Mouse (Mus musculus) G1E-ER4 (cell line): ENCODE measurements around the gene Casp2. TPM values are rescaled to one million over a fixed set of nuclear protein-coding genes. Genes with fewer than 3 reads are reported as not detected.

ENCODE experiments used
- GATA1 ChIP-seq: IDR thresholded peaks from one replicate; pipeline ENCODE4 v1.8.0; 2012; ENCODE audit warnings: low read length, inconsistent platforms
- polyA plus RNA-seq: library from polyadenylated mRNA; stranded (reverse); fragments of >175 nt; gene quantifications from 2 replicates; pipeline ENCODE4 v1.2.3, GENCODE M21; 2012

Gene Casp2
- polyA plus RNA-seq, 1 experiment = 6.7 TPM

DNA sequence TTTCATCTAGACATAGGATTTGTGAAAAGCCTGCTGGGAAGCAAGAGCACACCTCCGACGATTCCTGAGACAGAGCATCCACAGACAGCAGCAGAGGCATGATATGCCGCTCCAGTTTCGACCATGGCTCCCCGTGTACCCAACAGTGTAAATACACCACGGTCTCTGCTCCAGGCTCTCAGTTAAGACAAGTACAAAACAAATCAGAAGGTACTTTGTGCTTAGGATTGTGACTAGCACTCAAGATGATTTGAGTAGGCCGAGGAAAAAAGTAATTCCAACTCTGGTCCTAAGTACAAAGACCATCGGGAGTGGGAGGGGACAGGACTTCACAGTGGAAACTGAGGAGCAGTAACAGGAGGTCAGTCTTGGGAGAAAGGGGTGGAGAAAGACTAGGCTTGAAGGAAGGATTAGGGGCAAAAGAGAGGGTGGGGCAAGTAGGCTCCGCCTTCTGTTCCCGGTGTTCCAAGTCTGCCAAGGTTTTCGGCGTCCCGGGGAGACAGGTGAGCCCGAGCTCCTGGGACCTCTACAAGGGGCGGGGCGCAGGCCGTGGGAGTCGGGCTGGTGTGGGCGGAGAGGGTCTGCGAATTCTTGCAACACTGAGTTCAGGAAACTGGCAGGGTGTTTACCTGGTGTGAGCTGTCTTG is 3.1 kb upstream of the Casp2 start, which contains the start of gene Tmem139:
Gene Tmem139 (plus strand): TSS at position 447 of the 647 bp plus-strand sequence.
- no peak for TF ChIP-seq GATA1

DNA sequence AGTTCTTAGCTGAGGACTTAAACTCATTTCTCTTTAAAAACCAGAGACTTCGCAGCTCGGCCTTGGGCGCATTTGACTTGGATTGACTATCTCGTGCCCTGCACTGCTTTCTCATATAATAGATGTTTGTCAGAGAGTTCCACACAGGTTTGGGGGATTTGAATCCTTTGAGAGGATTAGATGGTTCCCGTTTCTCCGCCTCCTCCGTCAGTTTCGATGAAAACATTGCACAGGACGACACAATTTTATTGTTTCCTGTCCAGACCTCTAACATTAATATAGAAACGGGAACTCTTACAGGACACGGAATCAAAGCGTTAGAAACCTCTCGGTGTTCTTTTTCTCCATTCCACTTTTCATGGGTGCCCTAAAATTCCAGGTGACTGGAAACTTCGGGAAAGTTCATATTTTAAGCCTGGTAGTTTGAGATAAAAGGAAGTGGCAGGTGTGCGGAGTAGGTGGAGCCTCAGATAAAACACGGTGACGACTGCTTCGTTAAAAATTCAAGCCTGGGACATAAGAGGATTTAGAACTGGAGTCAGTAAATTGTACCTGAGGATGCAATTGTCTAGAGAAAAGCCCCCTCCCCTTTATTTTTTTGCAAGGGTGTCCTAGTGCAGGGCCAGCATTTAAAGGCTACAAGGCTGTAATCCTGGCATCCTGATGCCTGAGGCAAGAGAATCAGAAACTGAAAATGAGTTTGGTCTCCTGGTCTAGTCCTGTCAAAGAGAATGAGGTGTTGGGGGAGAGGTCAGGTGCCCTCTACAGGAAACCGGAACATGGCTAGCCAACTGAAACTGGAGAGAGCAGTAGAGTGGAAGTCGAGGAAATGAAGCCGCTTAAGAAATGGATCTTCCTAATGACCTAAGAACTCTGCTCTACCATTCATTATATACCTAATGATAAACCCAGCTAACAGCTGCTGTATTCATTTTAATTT is 876 bp downstream of the Casp2 start:
- TF ChIP-seq GATA1 = no peak

DNA sequence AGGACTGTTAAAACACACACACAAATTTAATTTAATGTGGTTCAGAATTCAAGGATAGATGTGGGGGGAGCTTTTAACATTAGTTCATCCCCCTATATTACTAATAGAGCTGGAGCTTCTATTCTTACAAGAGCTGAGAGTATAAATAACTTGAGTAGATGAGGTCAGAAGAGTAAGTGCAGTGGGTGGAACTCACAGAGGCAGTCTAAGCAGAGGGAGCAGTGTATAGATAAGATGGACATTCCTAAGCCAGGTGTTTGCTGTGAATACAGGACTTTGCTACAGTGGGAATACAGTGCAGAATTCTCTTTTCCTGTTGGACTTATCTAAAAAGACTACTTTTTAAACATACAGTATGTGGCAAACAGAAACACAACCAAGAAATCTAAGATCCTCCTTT is 6.0 kb downstream of the Casp2 start:
- no peak for TF ChIP-seq GATA1

DNA sequence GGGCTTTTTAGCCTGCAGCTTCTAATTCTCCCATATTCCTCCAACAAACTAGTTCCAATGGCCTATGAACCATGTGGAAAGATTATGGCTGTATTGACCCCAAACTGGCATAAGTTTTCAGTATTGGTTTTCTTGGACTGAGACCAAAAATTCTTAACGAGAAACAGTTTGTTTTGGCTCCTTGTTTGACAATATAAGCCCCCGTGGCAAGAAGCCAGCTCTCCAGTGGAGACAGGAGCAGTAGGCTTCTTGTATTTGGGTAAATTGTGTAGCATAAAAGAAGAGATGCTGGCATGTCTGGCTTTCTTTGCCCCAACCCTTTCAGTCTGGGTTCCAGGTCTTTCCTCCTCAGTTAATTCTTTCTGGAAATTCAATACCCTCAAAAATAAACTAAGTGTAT is 11.4 kb downstream of the Casp2 start:
- no peak for TF ChIP-seq GATA1

DNA sequence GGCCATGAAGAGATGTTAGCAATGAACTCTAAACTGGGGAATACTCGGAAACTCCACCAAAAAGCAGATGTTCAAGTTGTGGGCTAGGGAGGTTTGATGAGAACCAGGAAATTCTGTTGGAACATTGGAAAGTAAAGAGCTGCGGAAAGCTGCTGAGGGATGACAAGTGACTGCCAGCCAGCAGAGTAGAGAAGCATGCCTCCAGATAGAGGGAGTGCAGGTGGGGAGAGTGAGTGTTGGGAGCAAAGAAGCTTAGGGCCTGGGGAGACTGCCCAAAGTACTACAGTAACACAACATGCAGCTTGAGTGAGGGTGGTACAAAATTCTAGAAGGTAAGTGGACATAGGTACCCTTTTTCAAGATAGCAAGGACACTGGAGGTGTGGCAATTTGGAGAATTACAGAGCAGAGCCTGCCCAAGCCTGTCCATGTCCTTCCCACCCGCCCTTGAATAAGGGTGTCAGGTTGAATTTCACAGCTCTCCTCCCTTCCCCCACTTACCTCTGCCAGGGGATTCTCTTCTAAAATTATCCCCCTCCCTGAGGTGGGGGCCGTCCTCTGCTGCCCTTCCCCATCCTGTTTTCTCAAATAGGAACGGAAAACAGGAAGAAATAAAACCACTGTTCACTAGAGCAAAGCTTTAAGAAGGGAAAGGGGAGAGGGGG is 18.2 kb downstream of the Casp2 start:
- no peak for TF ChIP-seq GATA1

DNA sequence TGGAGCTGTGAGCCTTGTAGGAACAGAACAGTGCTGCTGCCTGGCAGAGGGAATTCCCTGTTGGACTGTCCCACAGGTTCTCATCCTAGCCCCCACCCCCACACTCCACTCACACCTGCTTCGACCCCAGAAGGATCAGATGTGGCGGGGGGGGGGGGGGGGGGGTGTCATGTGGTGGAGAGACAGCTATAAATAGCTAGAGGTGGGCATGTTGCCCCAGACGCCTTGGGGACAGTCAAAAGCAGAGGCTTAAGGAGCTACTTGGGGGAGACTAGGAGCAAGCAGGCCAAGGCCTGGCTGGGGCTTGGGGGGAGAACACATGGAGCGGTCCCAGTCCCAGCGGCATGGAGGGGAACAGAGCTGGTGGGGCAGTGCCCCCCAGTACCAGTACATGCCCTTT is 21.7 kb downstream of the Casp2 start, which contains the start of gene Clcn1:
Gene Clcn1 (plus strand): TSS at position 238 of the 400 bp plus-strand sequence.
- no peak for TF ChIP-seq GATA1

DNA sequence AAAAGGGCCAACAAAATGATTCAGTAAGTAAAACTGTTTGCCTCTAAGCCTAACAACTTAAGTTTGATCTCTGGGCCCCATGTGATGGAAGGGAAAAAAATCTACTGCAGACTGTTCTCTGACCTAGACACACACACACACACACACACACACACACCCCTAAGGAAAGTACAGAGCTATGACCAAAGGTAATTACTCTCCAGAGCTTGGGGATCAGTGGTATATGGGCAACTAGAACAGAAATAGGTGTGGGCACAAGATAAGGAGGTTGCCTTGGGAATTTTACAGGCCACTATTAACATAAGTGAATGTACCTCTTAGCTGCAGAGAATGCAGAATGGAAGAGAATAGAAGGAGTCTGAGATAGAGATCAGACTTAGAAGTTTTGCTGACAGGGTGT is 22.8 kb downstream of the Casp2 start:
- TF ChIP-seq GATA1 = no peak

DNA sequence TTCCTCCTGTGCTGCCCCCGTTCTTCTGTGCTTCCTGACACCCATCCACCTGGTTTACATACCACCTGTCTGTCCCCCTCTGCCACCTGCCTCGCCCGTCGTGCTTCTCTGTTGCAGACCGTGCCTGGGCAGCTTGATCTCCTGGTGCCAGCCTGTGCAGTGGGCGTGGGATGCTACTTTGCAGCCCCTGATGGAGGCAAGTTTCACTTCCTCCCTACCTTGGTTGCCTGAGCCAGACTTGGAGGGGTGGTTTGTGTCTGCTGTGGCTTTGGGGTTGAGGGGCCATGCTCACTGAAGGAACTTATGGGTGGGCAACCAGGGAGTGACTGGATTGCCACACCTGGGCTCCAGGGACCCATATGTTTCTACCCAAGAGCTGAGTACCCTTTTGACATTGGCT is 28.5 kb downstream of the Casp2 start:
- TF ChIP-seq GATA1 = no peak

DNA sequence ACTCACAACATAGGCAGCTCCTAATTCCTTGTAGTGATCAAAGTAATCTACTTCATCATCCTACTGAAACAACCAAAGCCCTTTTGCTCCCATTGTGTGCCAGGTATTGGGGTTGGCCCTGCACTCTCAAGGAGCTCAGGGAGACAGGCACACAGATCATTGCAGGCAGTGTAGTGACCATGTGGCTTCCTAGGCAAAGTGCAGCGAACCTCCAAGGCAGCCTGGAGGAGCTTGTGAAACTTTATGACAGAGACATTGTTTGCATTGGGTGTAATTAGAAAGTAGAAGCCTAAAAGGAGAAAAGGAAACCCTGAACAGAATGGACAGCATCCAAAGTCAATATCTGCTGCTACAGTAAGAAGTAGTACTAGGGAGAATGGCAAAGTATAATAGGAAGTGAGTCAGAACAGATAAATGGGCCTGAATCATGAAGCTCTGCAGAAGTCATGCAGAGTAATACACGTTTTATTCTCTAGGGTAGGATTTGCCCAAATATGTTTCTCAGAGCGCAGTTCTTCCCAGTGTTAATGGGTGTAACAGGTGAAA is 30.8 kb downstream of the Casp2 start:
- TF ChIP-seq GATA1 = no peak

DNA sequence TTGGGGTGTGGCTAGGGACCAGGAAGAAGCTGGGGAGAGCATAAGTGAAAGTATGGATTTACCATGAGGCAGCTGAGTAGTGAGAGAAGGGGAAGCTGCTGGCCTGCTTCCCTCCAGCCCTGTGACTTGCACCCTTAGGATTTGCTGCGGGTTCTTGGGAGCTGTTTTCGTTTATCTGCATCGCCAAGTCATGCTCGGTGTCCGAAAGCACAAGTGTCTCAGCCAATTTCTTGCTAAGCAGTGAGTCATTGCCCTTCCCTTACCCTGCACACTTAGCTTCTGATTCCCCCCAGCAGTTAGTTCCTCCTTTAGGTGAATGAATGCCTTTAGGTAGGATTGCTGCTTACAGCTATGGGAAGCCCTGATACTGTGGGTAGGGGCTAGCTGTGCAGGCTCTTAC is 34.6 kb downstream of the Casp2 start:
- no peak for TF ChIP-seq GATA1

DNA sequence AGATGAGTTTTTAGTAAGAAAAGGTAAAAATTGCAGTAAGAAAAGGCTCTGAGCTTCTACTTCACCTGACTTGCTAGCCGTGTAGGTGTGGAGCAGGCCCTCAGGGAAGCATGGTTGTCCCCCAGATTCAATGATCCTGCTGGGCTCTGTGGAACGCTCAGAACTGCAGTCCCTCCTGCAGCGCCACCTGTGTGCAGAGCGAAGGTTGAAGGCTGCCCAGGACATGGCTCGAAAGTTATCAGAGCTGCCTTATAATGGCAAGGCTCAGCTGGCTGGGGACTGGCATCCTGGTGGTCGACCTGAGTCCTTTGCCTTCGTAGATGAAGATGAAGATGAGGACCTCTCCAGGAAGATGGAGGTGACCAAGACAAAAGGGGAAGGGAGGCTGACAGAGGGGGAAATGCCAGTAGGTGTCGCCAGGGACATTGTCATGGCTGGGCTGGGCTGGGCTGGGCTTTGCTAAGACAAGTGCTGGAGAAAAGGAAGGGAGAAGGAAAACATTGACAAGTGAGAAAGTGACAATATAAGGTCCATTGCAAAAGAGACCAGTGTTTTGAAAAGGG is 45.1 kb downstream of the Casp2 start:
- TF ChIP-seq GATA1 = no peak

DNA sequence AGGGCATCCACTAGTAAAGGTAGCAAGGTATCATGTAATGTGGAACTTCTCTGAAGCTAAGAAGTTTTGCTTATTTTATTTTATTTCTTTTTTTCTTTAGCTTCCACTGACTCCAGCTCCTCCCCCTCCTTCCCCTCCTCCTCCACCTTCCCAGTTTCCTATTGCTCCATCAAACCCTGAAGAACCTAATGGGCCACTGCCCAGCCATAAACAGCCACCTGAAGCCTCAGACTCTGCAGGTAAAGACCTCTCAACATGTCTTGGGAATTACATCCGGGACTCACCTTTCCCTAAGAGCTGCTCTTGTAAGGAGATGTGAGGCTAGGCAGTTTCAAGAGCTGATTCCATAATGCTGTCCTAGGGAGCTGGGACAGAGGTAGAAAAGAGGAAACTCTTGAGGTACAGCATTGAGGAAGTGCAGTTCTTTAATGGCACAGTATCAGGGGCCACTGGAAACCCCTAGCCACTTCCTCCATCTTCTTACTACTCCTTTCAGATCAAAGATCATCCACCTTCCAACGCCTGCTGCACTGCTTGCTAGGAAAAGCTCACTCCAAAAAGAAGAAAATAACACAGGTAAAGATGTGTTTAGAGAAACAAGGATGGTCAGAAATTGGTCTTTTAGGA is 45.8 kb downstream of the Casp2 start:
- no peak for TF ChIP-seq GATA1

DNA sequence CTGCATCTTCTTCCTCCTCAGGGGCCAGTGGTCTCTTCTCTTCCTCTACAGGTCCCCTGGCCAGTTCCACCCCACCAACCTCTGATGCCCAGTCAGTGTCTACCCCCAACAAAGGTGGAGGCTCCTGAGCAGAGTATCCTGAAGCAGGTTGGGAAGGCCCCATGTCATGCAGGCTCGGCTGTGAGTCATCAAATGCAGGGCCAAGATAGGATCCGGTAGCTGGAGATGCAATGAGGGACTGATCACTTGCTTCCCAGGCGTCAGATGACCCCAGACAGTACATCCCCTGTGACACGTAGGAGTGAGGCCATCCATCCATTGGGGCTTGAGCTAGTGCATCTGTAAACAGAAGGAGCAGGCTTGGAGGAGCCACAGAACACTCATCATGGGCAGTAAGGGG is 53.5 kb downstream of the Casp2 start:
- no peak for TF ChIP-seq GATA1

DNA sequence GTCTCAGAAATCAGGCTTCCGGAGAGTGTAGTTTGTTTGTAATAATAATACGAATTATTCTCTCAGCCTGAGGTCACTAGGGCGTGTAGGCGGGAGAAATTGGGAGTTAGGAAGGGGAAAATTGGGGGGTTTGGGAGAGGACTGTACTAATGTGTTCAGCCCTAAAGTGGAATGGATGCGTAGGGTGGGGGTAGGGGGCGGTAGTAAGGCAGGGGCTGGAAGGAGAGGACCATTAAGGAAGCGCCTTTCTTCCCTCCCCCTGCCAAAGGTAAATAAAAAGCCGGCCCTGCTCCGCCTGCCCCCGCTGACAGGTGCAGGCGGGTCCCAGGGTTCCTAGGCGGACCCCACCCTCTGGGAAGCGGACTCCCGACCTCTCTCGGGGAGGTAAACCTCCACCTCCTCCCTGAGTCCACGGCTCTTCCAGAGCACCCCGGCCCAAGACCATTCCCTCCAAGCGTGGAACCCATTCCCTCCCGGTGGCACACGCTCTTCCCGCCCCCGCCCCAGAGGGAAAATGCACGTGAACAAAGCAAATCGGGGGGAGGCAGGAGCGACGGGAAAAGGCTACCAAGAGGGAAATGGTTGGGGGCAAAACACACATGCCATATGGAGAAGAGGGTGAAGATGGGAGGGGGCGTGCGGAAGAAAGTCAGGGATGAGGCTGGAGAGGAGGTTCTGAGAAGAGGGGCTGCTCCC is 58.7 kb downstream of the Casp2 start:
- TF ChIP-seq GATA1 = no peak
